Mouse (Mus musculus) layer of hippocampus, postnatal 14 days (tissue): Measurements from ENCODE around the gene Vapa. TPM values are rescaled to one million over a fixed set of nuclear protein-coding genes. Genes with fewer than 3 reads are reported as not detected.
"Not testable (repeated sequence)": the region's sequence is repeated elsewhere in the genome, so short reads cannot be mapped to it uniquely, and the experiment has no call there.

Experiments
- DNase-seq, 2 experiments: peaks; one replicate each; pipeline ENCODE4 v3.0.0; 2021 to 2022; ENCODE audit warnings: low spot score in 2 of 2, mixed read lengths in 1 of 2
- total RNA-seq, 2 experiments: library from RNA; stranded (reverse); gene quantifications; 2 replicates each; pipeline ENCODE4 v1.2.3; 2021

The Vapa gene
- total RNA-seq, 2 experiments from 2014 or later = 150 to 156 TPM

GRCm38 (mm10) chr17:65571466-65571865, 41.9 kb downstream of the Vapa start:
- DNase-seq = no peak

GRCm38 (mm10) chr17:65564189-65564588, 49.2 kb downstream of the Vapa start:
- DNase-seq = no peak

DNA sequence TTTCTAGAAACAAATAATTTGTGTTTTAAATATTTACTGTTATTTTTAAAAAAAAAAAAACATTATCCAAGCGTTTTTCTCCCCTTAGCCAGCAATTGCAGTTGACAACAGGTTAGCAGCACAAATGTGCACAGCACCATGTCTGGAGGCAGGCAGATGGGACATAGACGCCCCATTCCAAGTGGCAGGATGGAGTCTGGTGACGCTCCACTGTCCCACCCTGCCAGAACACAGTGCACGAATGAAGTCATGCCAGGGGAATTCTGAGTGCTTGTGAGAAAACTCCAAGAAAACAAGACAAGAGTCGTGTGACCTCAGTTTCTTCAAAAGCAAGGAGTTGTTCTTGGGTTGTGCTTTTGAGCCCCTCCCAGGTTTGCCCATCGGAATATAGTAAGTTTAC, 50.0 kb downstream of the Vapa start:
- peak in 1 of 2 experiments; percentile 61 for DNase-seq

DNA sequence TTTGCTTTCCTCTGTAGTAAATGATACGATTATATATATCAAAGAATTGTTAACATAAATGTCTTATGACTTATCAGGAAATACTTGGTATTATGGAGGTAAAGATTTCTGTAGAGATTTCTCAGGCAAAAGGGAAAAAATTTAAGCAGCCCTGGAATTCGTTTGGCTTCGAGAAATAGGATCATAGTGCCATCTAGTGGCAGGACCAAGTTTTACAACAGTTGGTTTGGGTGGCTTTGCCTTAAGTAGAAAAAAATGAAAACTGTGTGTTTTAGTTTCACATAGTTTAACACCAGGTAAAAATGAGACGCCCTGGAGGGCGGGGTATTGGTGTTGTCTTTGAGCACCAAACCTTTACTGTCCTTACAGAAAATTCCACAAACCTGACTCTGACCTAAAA, 50.6 kb downstream of the Vapa start:
- peak; percentile 61 to 83 for DNase-seq

- DNase-seq = peak in 1 of 2 experiments; percentile 47
Measured at GRCm38 (mm10) chr17:65561361-65562015, 51.9 kb downstream of the Vapa start.

DNA sequence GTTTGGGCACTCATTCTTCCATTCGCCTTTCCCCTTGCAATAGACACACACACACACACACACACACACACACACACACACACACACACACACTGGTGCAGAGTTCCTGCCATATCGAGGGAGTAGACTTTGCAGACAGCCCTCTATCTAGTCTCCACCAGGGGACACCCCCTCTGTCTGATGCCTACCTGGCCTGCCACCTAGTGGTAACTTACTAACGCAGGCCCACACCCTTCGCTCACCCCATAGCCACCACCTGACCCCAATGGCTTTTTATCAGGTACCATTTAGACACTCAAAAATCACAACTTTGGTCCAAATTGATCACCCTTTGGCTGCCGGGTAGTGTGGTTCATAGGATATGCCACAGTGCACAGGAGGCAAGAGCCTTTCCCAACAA, 54.1 kb downstream of the Vapa start:
- peak in 1 of 2 experiments; percentile 23 for DNase-seq

- no peak for DNase-seq
Measured at GRCm38 (mm10) chr17:65558788-65559187, 54.6 kb downstream of the Vapa start.

- DNase-seq = peak; percentile 56 to 58
Measured at GRCm38 (mm10) chr17:65558217-65558616, 55.1 kb downstream of the Vapa start.

DNA sequence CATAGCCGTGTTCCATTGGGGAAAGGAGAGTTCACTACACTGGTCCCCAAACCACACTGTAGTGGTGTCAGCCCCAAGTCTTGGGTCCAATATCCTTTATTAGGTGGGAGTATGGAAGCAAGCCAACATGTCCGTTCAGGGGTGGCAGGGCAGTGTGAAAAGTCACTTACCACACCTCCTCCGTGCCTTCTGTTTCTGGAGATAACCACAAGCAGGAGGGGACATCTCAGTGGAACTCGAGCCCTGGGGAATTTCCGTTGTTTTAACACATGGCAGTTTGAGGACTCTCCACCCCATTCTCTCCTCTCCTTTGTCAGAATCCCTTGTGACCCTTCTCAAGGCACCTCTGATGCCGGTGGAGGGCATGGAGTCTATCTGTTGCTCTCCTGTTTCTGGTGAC, 56.1 kb downstream of the Vapa start:
- DNase-seq = no peak

- DNase-seq = no peak
Measured at GRCm38 (mm10) chr17:65556798-65557197, 56.6 kb downstream of the Vapa start.

DNA sequence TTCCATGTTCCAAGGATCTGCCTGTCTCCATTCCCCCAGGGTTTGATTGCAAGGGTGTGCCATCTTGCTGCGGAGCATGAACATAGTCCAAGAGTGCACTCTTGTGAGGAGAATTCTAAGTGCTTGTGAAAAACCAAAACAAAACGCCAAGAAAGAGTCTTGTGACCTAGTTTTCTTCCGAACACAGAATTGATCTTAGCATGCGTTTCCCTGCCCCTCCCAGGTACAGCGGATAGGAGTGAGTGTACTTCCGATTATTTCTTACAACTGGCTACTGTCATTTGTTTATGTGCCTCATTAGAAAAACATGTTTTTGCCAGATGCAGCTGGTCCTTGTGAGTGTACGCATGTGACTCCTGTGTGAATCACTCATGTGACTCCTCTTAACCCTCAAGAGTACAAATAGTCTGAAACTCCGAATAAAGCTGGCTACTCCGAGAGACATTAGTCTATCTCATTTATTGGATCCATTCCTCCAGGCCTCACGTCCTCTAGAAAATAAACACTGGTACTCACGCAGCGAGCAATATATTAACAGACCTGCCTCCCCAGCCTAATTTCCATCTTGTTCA, 60.8 kb downstream of the Vapa start:
- DNase-seq = no peak

DNA sequence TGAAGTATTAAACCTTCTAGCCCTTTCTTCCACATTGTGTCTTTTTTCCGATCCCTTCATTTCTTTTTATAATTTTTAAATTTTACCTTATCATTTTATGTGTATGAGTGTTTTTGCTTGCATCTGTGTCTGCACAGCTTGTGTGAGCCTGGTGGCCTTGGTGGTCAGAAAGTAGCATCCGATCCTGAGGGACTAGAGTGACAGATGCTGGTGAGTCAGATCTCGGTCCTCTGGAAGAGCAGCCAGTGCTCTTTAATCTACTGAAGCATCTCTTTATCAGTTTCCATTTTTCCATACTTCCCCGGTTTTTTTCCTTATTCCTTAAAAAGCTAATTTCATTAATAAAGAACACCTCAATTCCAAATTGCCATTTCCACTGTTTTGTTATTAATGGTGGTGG, 63.0 kb downstream of the Vapa start:
- DNase-seq = no peak

DNA sequence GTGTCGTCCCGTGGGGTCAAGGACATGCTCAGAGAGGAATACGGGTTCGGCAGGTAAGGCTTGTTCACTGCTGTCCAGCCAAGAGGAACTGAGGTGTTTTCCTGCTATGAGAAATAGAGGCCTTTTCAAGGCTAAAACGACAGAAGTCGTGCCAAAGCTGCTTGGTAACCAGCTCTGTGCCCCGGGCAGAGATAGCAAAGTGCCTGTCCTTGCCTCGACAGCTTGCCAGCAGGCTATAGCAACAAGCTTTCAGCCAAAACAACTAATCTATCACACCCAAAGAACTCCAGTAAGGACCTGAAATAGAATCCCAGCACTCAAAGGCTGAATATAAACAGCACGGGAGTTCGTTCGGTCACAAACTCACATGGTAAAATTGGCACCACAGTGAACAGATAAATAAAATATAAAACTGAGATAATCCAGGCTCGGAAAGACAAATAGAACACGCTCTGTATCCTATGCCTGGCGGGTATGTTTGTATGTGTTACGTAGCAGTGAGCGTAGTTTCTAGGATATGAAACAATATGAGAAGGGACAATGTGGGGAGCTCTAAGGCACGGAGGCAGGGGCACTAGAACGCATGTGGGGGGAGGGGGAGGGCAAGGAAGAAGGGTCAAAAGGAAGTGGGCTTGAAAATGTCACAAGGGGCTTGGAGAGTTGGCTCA, 64.5 kb downstream of the Vapa start:
- no peak for DNase-seq

- DNase-seq = not testable (repeated sequence)
Measured at GRCm38 (mm10) chr17:65546221-65546620, 67.1 kb downstream of the Vapa start.

DNA sequence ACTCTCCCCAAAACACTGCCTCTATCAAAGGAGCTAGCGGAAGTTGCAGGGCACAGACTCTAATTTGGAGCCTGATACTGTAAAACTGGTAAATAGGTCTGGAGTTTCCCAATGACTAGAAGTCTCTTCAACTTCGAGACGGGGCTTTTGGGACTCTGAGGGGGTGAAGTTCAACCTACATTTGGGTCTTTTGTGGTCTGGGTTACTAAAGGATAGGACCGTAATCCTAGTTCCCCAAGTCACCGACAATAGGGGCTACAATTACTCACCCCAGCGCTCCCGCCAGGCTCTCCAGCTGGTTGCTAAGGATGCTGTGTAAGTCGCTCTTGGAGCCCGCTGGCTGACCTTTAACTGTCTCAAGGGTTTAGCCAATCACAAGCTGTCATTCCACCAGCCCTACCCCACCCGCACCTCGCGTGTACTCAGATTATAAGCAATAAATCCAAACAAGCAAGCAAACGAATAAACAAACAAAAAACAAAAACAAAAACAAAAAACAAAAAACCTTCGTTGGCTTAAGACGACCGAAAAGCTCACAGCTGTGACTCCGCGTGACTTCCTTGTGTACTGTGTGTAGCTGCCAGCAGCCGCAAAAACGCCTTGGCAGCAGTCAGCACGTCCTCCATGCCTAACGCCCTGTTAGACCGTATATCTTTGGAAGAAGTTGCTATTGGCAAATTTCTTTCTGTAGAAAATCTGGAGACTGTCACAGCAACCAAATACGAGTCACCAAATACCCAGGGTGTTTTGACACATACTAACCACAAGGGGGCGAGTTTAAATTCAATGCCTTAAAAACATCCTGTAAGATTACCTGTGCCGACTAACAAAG, 72.7 kb downstream of the Vapa start, which contains the start of gene Tmem232:
Gene Tmem232, minus strand, starts transcription at position 342 of the 832 bp plus-strand sequence.
- no peak for DNase-seq

GRCm38 (mm10) chr17:65536156-65536555, 77.2 kb downstream of the Vapa start:
- DNase-seq = peak in 1 of 2 experiments; percentile 24

DNA sequence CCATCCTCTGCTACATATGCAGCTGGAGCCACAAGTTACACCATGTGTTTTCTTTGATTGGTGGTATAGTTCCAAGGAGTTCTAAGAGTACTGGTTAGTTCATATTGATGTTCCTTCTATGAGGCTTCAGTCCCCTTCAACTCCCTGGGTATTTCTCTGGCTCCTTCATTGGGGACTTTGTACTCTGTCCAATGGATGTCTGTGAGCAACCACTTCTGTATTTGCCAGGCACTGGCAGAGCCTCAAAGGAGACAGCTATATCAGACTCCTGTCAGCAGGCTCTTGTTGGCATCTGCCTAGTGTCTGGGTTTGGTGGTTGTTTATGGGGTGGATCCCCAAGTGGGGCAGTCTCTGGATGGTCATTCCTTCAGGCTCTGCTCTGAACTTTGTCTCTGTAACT, 81.0 kb downstream of the Vapa start:
- not testable (repeated sequence) for DNase-seq
